Mouse (Mus musculus) bone marrow, adult 2 months (tissue): ENCODE results near the gene E4f1.

Experiments used
- CTCF ChIP-seq: fragments of 200-500 bp; IDR thresholded peaks from 2 replicates; pipeline ENCODE4 v1.5.1; 2011; ENCODE audit warnings: low read length, control low read depth; ENCODE audit not compliant: control insufficient read depth, insufficient read depth
- POLR2A ChIP-seq: fragments of 200-500 bp; IDR thresholded peaks from 2 replicates; pipeline ENCODE4 v1.6.1; 2011; ENCODE audit warnings: low read depth, mild to moderate bottlenecking, control low read depth, low read length, borderline replicate concordance; ENCODE audit not compliant: control insufficient read depth

- no peak for TF ChIP-seq POLR2A
- no peak for TF ChIP-seq CTCF
Observed at GRCm38 (mm10) chr17:24488186-24488661, 18.1 kb upstream of the E4f1 start, which contains the start of gene Caskin1.
